Mouse (Mus musculus) heart, adult 9 months (tissue): ENCODE measurements around the gene Tnik.
A peak's percentile ranks its signal among the peaks of the same experiment; 100 is the strongest.

Experiments used
- DNase-seq, 2 experiments: peaks; one replicate each; pipeline ENCODE4 v3.0.0; 2022; ENCODE audit warnings: low spot score in 2 of 2

Tnik gene

GRCm38 (mm10) chr3:28263948-28264840 lies 1.2 kb downstream of the Tnik start:
- peak; percentile 17 for DNase-seq

GRCm38 (mm10) chr3:28264841-28265150 lies 1.8 kb downstream of the Tnik start:
- no peak for DNase-seq

- DNase-seq: no peak
These were observed 2.2 kb downstream of the Tnik start for GRCm38 (mm10) chr3:28265183-28265582.

- no peak for DNase-seq
These were observed 2.6 kb downstream of the Tnik start for GRCm38 (mm10) chr3:28265656-28266055.

GRCm38 (mm10) chr3:28267211-28267610 lies 4.2 kb downstream of the Tnik start:
- DNase-seq: no peak

- no peak for DNase-seq
These were observed 6.7 kb downstream of the Tnik start for GRCm38 (mm10) chr3:28269716-28270115.

GRCm38 (mm10) chr3:28271884-28272283 lies 8.9 kb downstream of the Tnik start:
- DNase-seq: no peak

- no peak for DNase-seq
These were observed 11.7 kb downstream of the Tnik start for GRCm38 (mm10) chr3:28274763-28275162.

- no peak for DNase-seq
These were observed 26.7 kb downstream of the Tnik start for GRCm38 (mm10) chr3:28289693-28290092.

GRCm38 (mm10) chr3:28301378-28301777 lies 38.4 kb downstream of the Tnik start:
- DNase-seq: no peak

GRCm38 (mm10) chr3:28303915-28304314 lies 40.9 kb downstream of the Tnik start:
- no peak for DNase-seq

- peak in 1 of 2 experiments; percentile 11 for DNase-seq
These were observed 43.8 kb downstream of the Tnik start for GRCm38 (mm10) chr3:28306852-28307251.

GRCm38 (mm10) chr3:28314438-28314837 lies 51.4 kb downstream of the Tnik start:
- no peak for DNase-seq

- DNase-seq: no peak
These were observed 54.3 kb downstream of the Tnik start for GRCm38 (mm10) chr3:28317339-28317738.

- DNase-seq: no peak
These were observed 58.6 kb downstream of the Tnik start for GRCm38 (mm10) chr3:28321635-28322034.

GRCm38 (mm10) chr3:28325613-28326233 lies 62.7 kb downstream of the Tnik start:
- no peak for DNase-seq

GRCm38 (mm10) chr3:28332316-28332715 lies 69.3 kb downstream of the Tnik start:
- DNase-seq: no peak

- DNase-seq: peak; percentile 44 to 45
These were observed 70.9 kb downstream of the Tnik start for GRCm38 (mm10) chr3:28333869-28334268.

GRCm38 (mm10) chr3:28334547-28334946 lies 71.5 kb downstream of the Tnik start:
- no peak for DNase-seq

- no peak for DNase-seq
These were observed 77.1 kb downstream of the Tnik start for GRCm38 (mm10) chr3:28340071-28340470.

GRCm38 (mm10) chr3:28343204-28343603 lies 80.2 kb downstream of the Tnik start:
- DNase-seq: no peak

GRCm38 (mm10) chr3:28343661-28344060 lies 80.6 kb downstream of the Tnik start:
- DNase-seq: no peak

- DNase-seq: no peak
These were observed 82.4 kb downstream of the Tnik start for GRCm38 (mm10) chr3:28345446-28345845.
